Mouse (Mus musculus): ENCODE data around the gene Fut1.
"Not testable (repeated sequence)": the region's sequence is repeated elsewhere in the genome, so short reads cannot be mapped to it uniquely, and the experiment has no call there.

The Fut1 gene

GRCm38 (mm10) chr7:45640191-45640957 is 23.3 kb downstream of the Fut1 start:
- no peak for DNase-seq

GRCm38 (mm10) chr7:45641391-45642040 is 24.4 kb downstream of the Fut1 start:
- DNase-seq, result no peak

- DNase-seq, result no peak
These were observed 25.0 kb downstream of the Fut1 start for GRCm38 (mm10) chr7:45642083-45642482.

GRCm38 (mm10) chr7:45642503-45643255 is 25.6 kb downstream of the Fut1 start:
- no peak for DNase-seq

- peak; percentile 94 for DNase-seq
These were observed 26.5 kb downstream of the Fut1 start for GRCm38 (mm10) chr7:45643441-45644178.

- no peak for DNase-seq
These were observed 27.1 kb downstream of the Fut1 start for GRCm38 (mm10) chr7:45644183-45644582.

GRCm38 (mm10) chr7:45644872-45645590 is 27.9 kb downstream of the Fut1 start:
- DNase-seq, result no peak

GRCm38 (mm10) chr7:45645591-45645971 is 28.5 kb downstream of the Fut1 start:
- no peak for DNase-seq

- DNase-seq, result no peak
These were observed 29.6 kb downstream of the Fut1 start for GRCm38 (mm10) chr7:45646671-45647070.

- no peak for DNase-seq
These were observed 32.3 kb downstream of the Fut1 start for GRCm38 (mm10) chr7:45649351-45649750.

- not testable (repeated sequence) for DNase-seq
These were observed 33.4 kb downstream of the Fut1 start for GRCm38 (mm10) chr7:45650484-45650883.

- DNase-seq, result no peak
These were observed 37.4 kb downstream of the Fut1 start for GRCm38 (mm10) chr7:45654424-45655047.

- no peak for DNase-seq
These were observed 43.8 kb downstream of the Fut1 start for GRCm38 (mm10) chr7:45660746-45661478.

GRCm38 (mm10) chr7:45661702-45662101 is 44.6 kb downstream of the Fut1 start:
- DNase-seq, result not testable (repeated sequence)

- no peak for DNase-seq
These were observed 48.4 kb downstream of the Fut1 start for GRCm38 (mm10) chr7:45665303-45666138.

- no peak for DNase-seq
These were observed 49.1 kb downstream of the Fut1 start, which contains the start of gene Fut2 for GRCm38 (mm10) chr7:45666161-45666560. TSS of gene Fut2 (minus strand) at chr7:45666394.

- no peak for DNase-seq
These were observed 50.7 kb downstream of the Fut1 start for GRCm38 (mm10) chr7:45667761-45668160.

GRCm38 (mm10) chr7:45668921-45669320 is 51.8 kb downstream of the Fut1 start:
- DNase-seq, result no peak
